Mouse (Mus musculus) right cerebral cortex, adult 18-20 months (tissue): ENCODE measurements at regions not wholly inside any gene's neighbourhood (a gene's known extent, or its start where the extent isn't known, plus 50 kb on each side); places are given as distances from the start of the nearest gene placed in this dataset.

Source experiments
- DNase-seq: peaks from one replicate; pipeline ENCODE4 v3.0.0; 2022; ENCODE audit warnings: mixed read lengths

- DNase-seq = peak; percentile 52
Observed at GRCm38 (mm10) chr6:143373686-143374273, 206.8 kb downstream of the Etnk1 start.

- DNase-seq = no peak
Observed at GRCm38 (mm10) chr6:143375951-143376713, 209.1 kb downstream of the Etnk1 start.

- no peak for DNase-seq
Observed at GRCm38 (mm10) chr6:143377121-143377520, 210.1 kb downstream of the Etnk1 start.

GRCm38 (mm10) chr6:143378126-143378525 lies 211.1 kb downstream of the Etnk1 start:
- no peak for DNase-seq

- DNase-seq = no peak
Observed at GRCm38 (mm10) chr6:143380490-143380889, 213.5 kb downstream of the Etnk1 start.

- DNase-seq = no peak
Observed at GRCm38 (mm10) chr6:143386597-143387450, 219.8 kb downstream of the Etnk1 start.

GRCm38 (mm10) chr6:143393543-143394207 lies 226.7 kb downstream of the Etnk1 start:
- no peak for DNase-seq

GRCm38 (mm10) chr6:143394377-143394776 lies 227.4 kb downstream of the Etnk1 start:
- DNase-seq = no peak

- DNase-seq = no peak
Observed at GRCm38 (mm10) chr6:143401436-143401835, 234.4 kb downstream of the Etnk1 start.

- peak; percentile 17 for DNase-seq
Observed at GRCm38 (mm10) chr6:143401921-143402320, 234.9 kb downstream of the Etnk1 start.

GRCm38 (mm10) chr6:143402766-143403165 lies 235.7 kb downstream of the Etnk1 start:
- DNase-seq = no peak

GRCm38 (mm10) chr6:143404521-143404920 lies 237.5 kb downstream of the Etnk1 start:
- no peak for DNase-seq

- DNase-seq = peak; percentile 21
Observed at GRCm38 (mm10) chr6:143412056-143412455, 245.0 kb downstream of the Etnk1 start.

GRCm38 (mm10) chr6:143412721-143413120 lies 245.7 kb downstream of the Etnk1 start:
- no peak for DNase-seq

GRCm38 (mm10) chr6:143414590-143415382 lies 247.8 kb downstream of the Etnk1 start:
- DNase-seq = peak; percentile 90

- DNase-seq = peak; percentile 82
Observed at GRCm38 (mm10) chr6:143415383-143415778, 248.4 kb downstream of the Etnk1 start.

- peak; percentile 21 for DNase-seq
Observed at GRCm38 (mm10) chr6:143419872-143420271, 252.9 kb downstream of the Etnk1 start.

- DNase-seq = no peak
Observed at GRCm38 (mm10) chr6:143423026-143423425, 256.0 kb downstream of the Etnk1 start.

GRCm38 (mm10) chr6:143425182-143425829 lies 258.3 kb downstream of the Etnk1 start:
- no peak for DNase-seq

GRCm38 (mm10) chr6:143431896-143432450 lies 265.0 kb downstream of the Etnk1 start:
- DNase-seq = peak; percentile 90
